Mouse (Mus musculus) kidney, embryonic 16.5 days (tissue): Measurements from ENCODE around the gene Eif2d. TPM values are rescaled to one million over a fixed set of nuclear protein-coding genes. Genes with fewer than 3 reads are reported as not detected.
A peak's percentile ranks its signal among the peaks of the same experiment; 100 is the strongest.

ENCODE experiments used
- ATAC-seq: fragments of 200-750 bp; cut with Nextera tagmentation; 2 replicates; pipeline ENCODE4 v1.8.0; 2017; ENCODE audit warnings: moderate TSS enrichment; ENCODE audit not compliant: low FRiP score, low TSS enrichment
- H3K27ac ChIP-seq: fragments of 300-500 bp; sonication (generic); 2 replicates; pipeline ENCODE4 v1.5.1; 2014; ENCODE audit warnings: low read length
- H3K27me3 ChIP-seq: fragments of 300-500 bp; sonication (generic); 2 replicates; pipeline ENCODE4 v1.6.1; 2014; ENCODE audit warnings: low read length, control low read depth, mixed read lengths; ENCODE audit not compliant: insufficient read depth
- H3K36me3 ChIP-seq: fragments of 300-500 bp; sonication (generic); 2 replicates; pipeline ENCODE4 v1.6.1; 2014; ENCODE audit warnings: low read length, control low read depth, mixed read lengths; ENCODE audit not compliant: insufficient read depth
- H3K4me1 ChIP-seq: fragments of 300-500 bp; sonication (generic); 2 replicates; pipeline ENCODE4 v1.6.1; 2014; ENCODE audit warnings: low read length, control low read depth, mixed read lengths; ENCODE audit not compliant: insufficient read depth
- H3K4me2 ChIP-seq: fragments of 300-500 bp; sonication (generic); replicated peaks from 2 replicates; pipeline ENCODE4 v1.6.1; 2014; ENCODE audit warnings: low read depth, low read length
- H3K4me3 ChIP-seq: fragments of 300-500 bp; sonication (generic); 2 replicates; pipeline ENCODE4 v1.5.1; 2014; ENCODE audit warnings: mild to moderate bottlenecking, low read length
- H3K9ac ChIP-seq: fragments of 300-500 bp; sonication (generic); replicated peaks from 2 replicates; pipeline ENCODE4 v1.6.1; 2014; ENCODE audit warnings: low read length
- H3K9me3 ChIP-seq: fragments of 300-500 bp; sonication (generic); 2 replicates; pipeline ENCODE4 v1.6.1; 2016; ENCODE audit warnings: low read length, control low read depth
- WGBS: fragments of 180-500 bp; shearing (Covaris S2); extraction: QIAGEN DNeasy Blood & Tissue Kit; methylation state at CpG from one replicate; pipeline ENCODE4 v1.1.7; 2014; 5-methylcytosine and 5-hydroxymethylcytosine counted together
- polyA plus RNA-seq: library from polyadenylated mRNA; unstranded; fragments of >200 nt; fragmentation: Nextera tagmentation; extraction: Ambion mirVana; gene quantifications from 2 replicates; pipeline ENCODE4 v1.2.1, GENCODE M21; 2015

Eif2d gene
- polyA plus RNA-seq, 1 experiment from 2014 or later, result 70.5 TPM

GRCm38 (mm10) chr1:131198417-131198960 is 45.5 kb downstream of the Eif2d start:
- Histone ChIP-seq H3K4me2 (no peak overlapping the region), H3K36me3 (no peaks in the 10 kb centered on the region), H3K9ac (no peak overlapping the region), H3K9me3 (no peaks in the 10 kb centered on the region), H3K27me3 (no peaks in the 10 kb centered on the region), H3K4me1 (0 out of 2 replicates have a peak, but pooled peaks cover 6% of the 10 kb centered on the region), H3K4me3 (no peak overlapping the region), H3K27ac (no peak overlapping the region)
- WGBS, result 68% methylated on average over 9 of the region's 9 CpGs
- no peak for ATAC-seq

GRCm38 (mm10) chr1:131199118-131199821 is 46.3 kb downstream of the Eif2d start:
- H3K4me2 ChIP-seq, result no peak overlapping the region
- no peaks in the 10 kb centered on the region for H3K27me3 ChIP-seq
- H3K36me3 ChIP-seq, result no peaks in the 10 kb centered on the region
- H3K27ac ChIP-seq, result no peak overlapping the region
- no peaks in the 10 kb centered on the region for H3K9me3 ChIP-seq
- H3K4me3 ChIP-seq, result no peak overlapping the region
- 63% methylated on average over 18 of the region's 18 CpGs for WGBS
- H3K9ac ChIP-seq, result no peak overlapping the region
- no peak for ATAC-seq
- 0 out of 2 replicates have a peak, but pooled peaks cover 6% of the 10 kb centered on the region for H3K4me1 ChIP-seq

- Histone ChIP-seq H3K4me3 (no peak overlapping the region), H3K9ac (no peak overlapping the region), H3K27ac (no peak overlapping the region), H3K36me3 (no peaks in the 10 kb centered on the region), H3K9me3 (no peaks in the 10 kb centered on the region), H3K4me1 (0 out of 2 replicates have a peak, but pooled peaks cover 6% of the 10 kb centered on the region), H3K27me3 (no peaks in the 10 kb centered on the region), H3K4me2 (no peak overlapping the region)
- peak; percentile 47; the same call in 1 of the 2 replicates for ATAC-seq
- 61% methylated on average over 12 of the region's 12 CpGs for WGBS
Observed at GRCm38 (mm10) chr1:131199976-131200375, 47.0 kb downstream of the Eif2d start.

GRCm38 (mm10) chr1:131200588-131200987 is 47.6 kb downstream of the Eif2d start:
- Histone ChIP-seq H3K4me1 (0 out of 2 replicates have a peak, but pooled peaks cover 6% of the 10 kb centered on the region), H3K4me3 (no peak overlapping the region), H3K27me3 (no peaks in the 10 kb centered on the region), H3K4me2 (no peak overlapping the region), H3K36me3 (no peaks in the 10 kb centered on the region), H3K9ac (no peak overlapping the region), H3K9me3 (no peaks in the 10 kb centered on the region), H3K27ac (no peak overlapping the region)
- 58% methylated on average over 10 of the region's 10 CpGs for WGBS
- ATAC-seq, result no peak

- Histone ChIP-seq H3K4me3 (no peak overlapping the region), H3K27me3 (no peaks in the 10 kb centered on the region), H3K27ac (no peak overlapping the region), H3K36me3 (no peaks in the 10 kb centered on the region), H3K9ac (no peak overlapping the region), H3K4me2 (no peak overlapping the region), H3K4me1 (0 out of 2 replicates have a peak, but pooled peaks cover 6% of the 10 kb centered on the region), H3K9me3 (no peaks in the 10 kb centered on the region)
- 82% methylated on average over 4 of the region's 4 CpGs for WGBS
- no peak for ATAC-seq
Observed at GRCm38 (mm10) chr1:131201391-131201790, 48.4 kb downstream of the Eif2d start.

- no peak overlapping the region for H3K27ac ChIP-seq
- no peaks in the 10 kb centered on the region for H3K9me3 ChIP-seq
- no peaks in the 10 kb centered on the region for H3K36me3 ChIP-seq
- WGBS, result 74% methylated on average over 8 of the region's 8 CpGs
- H3K4me1 ChIP-seq, result 0 out of 2 replicates have a peak, but pooled peaks cover 6% of the 10 kb centered on the region
- ATAC-seq, result no peak
- no peak overlapping the region for H3K4me3 ChIP-seq
- H3K27me3 ChIP-seq, result no peaks in the 10 kb centered on the region
- no peak overlapping the region for H3K4me2 ChIP-seq
- no peak overlapping the region for H3K9ac ChIP-seq
Observed at GRCm38 (mm10) chr1:131204461-131204860, 51.5 kb downstream of the Eif2d start.

GRCm38 (mm10) chr1:131206342-131206741 is 53.4 kb downstream of the Eif2d start:
- H3K27me3 ChIP-seq, result no peaks in the 10 kb centered on the region
- 78% methylated on average over 5 of the region's 5 CpGs for WGBS
- no peaks in the 10 kb centered on the region for H3K36me3 ChIP-seq
- no peak overlapping the region for H3K4me2 ChIP-seq
- no peak for ATAC-seq
- H3K4me3 ChIP-seq, result no peak overlapping the region
- H3K9ac ChIP-seq, result no peak overlapping the region
- H3K9me3 ChIP-seq, result no peaks in the 10 kb centered on the region
- no peaks in the 10 kb centered on the region for H3K4me1 ChIP-seq
- H3K27ac ChIP-seq, result no peak overlapping the region

GRCm38 (mm10) chr1:131207531-131207930 is 54.5 kb downstream of the Eif2d start:
- Histone ChIP-seq H3K9ac (no peak overlapping the region), H3K36me3 (no peaks in the 10 kb centered on the region), H3K27ac (no peak overlapping the region), H3K4me2 (no peak overlapping the region), H3K4me1 (no peaks in the 10 kb centered on the region), H3K27me3 (no peaks in the 10 kb centered on the region), H3K9me3 (no peaks in the 10 kb centered on the region), H3K4me3 (no peak overlapping the region)
- ATAC-seq, result peak; percentile 69
- WGBS, result 5% methylated on average over 5 of the region's 5 CpGs

- H3K27ac ChIP-seq, result no peak overlapping the region
- WGBS, result 91% methylated on average over 5 of the region's 5 CpGs
Observed at GRCm38 (mm10) chr1:131208081-131208480, 55.1 kb downstream of the Eif2d start.

GRCm38 (mm10) chr1:131208800-131209199 is 55.8 kb downstream of the Eif2d start:
- Histone ChIP-seq H3K4me3 (no peak overlapping the region), H3K36me3 (no peaks in the 10 kb centered on the region), H3K27ac (no peak overlapping the region), H3K9me3 (no peaks in the 10 kb centered on the region), H3K27me3 (no peaks in the 10 kb centered on the region), H3K9ac (no peak overlapping the region), H3K4me2 (no peak overlapping the region), H3K4me1 (peaks cover 5% of the 10 kb centered on the region; the same call in 1 of the 2 replicates)
- ATAC-seq, result no peak
- WGBS, result 57% methylated on average over 6 of the region's 6 CpGs

More at GRCm38 (mm10) chr1:131208081-131208480, 55.1 kb downstream of the Eif2d start:
- Histone ChIP-seq H3K9ac (no peak overlapping the region), H3K4me1 (peaks cover under 1% of the 10 kb centered on the region; the same call in 1 of the 2 replicates), H3K4me2 (no peak overlapping the region), H3K9me3 (no peaks in the 10 kb centered on the region), H3K4me3 (no peak overlapping the region), H3K27me3 (no peaks in the 10 kb centered on the region), H3K36me3 (no peaks in the 10 kb centered on the region)
- ATAC-seq, result no peak
